ENCODE assay signal across 8 mouse cellular contexts in the genomic region with DNA sequence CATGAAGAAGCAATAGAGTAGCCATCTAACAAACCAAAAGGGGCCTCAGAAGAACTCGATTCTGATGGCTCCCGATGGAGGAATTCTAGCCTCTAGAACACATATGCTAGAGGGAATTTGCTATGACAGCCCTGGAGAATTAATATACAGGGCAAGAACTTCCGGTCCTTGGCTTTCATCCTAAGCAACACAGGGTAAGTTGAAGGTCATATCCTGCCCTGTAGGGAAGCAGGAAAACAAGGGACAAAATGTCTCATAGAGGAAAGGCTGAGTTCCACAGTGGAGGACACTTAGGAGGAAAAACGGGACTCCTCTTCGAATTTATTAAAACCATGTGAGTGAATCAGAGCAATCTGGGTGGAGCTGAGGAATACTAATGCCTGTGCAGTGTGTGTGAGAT. TPM values are rescaled to one million over a fixed set of nuclear protein-coding genes. Genes with fewer than 3 reads are reported as not detected.
A peak's percentile ranks its signal among the peaks of the same experiment; 100 is the strongest.
DNase-seq lines count a peak whose midpoint lies in the region; ATAC-seq lines count a peak whose summit lies in the region.

No protein-coding gene starts in this region.

- peaks cover 51% of the 10 kb centered on the region for H3K4me1 ChIP-seq in megakaryocyte, embryonic 14.5 days
- H3K4me1 ChIP-seq in heart, embryonic 10.5 days, result peaks cover 27% of the 10 kb centered on the region
- peaks cover 26% of the 10 kb centered on the region for H3K4me1 ChIP-seq in midbrain, embryonic 15.5 days

- peak overlapping the region; percentile 91; the same call in 1 of the 2 replicates for H3K27ac ChIP-seq in heart, embryonic 10.5 days
- H3K27ac ChIP-seq in midbrain, embryonic 15.5 days, result 0 out of 2 replicates have a peak overlapping the region, but pooled peaks have one; percentile 72

- H3K4me2 ChIP-seq in midbrain, embryonic 15.5 days, result peak overlapping the region; percentile 62

- WGBS in heart, embryonic 10.5 days, result 73% methylated on average over 5 of the region's 5 CpGs
- 67% methylated on average over 5 of the region's 5 CpGs for WGBS in midbrain, embryonic 15.5 days

- no peak for ATAC-seq in megakaryocyte, adult 5-6 weeks (ENCODE audit: poor library complexity, severe bottlenecking)
- no peak for ATAC-seq in midbrain, embryonic 15.5 days (replicated peaks)

- no peaks in the 10 kb centered on the region for H3K36me3 ChIP-seq in megakaryocyte, embryonic 14.5 days (replicated peaks; ENCODE audit: low read length)
- H3K36me3 ChIP-seq in heart, embryonic 10.5 days, result no peaks in the 10 kb centered on the region
- no peaks in the 10 kb centered on the region for H3K36me3 ChIP-seq in midbrain, embryonic 15.5 days (replicated peaks)

- no peaks in the 10 kb centered on the region for H3K9me3 ChIP-seq in megakaryocyte, embryonic 14.5 days
- no peaks in the 10 kb centered on the region for H3K9me3 ChIP-seq in heart, embryonic 10.5 days
- no peaks in the 10 kb centered on the region for H3K9me3 ChIP-seq in midbrain, embryonic 15.5 days

- no peaks in the 10 kb centered on the region for H3K27me3 ChIP-seq in megakaryocyte, embryonic 14.5 days (replicated peaks)
- no peaks in the 10 kb centered on the region for H3K27me3 ChIP-seq in heart, embryonic 10.5 days (ENCODE audit: insufficient read depth, poor library complexity, severe bottlenecking)
- no peaks in the 10 kb centered on the region for H3K27me3 ChIP-seq in midbrain, embryonic 15.5 days (replicated peaks)

- H3K4me3 ChIP-seq in megakaryocyte, embryonic 14.5 days (replicated peaks), result peak overlapping the region; percentile 96
- no peak overlapping the region for H3K4me3 ChIP-seq in heart, embryonic 10.5 days
- H3K4me3 ChIP-seq in midbrain, embryonic 15.5 days, result peak overlapping the region; percentile 39; the same call in 1 of the 2 replicates

- H3K9ac ChIP-seq in midbrain, embryonic 15.5 days, result no peak overlapping the region

- no peak for DNase-seq in heart, embryonic 10.5 days (ENCODE audit: low spot score)
- peak; percentile 30 for DNase-seq in kidney, postnatal 10 days
- DNase-seq in gastrocnemius, postnatal 10 days, result no peak
- no peak for DNase-seq in frontal cortex, postnatal 14 days (ENCODE audit: low spot score in 2 of 2)
- no peak for DNase-seq in ovary, postnatal 36 days (ENCODE audit: low spot score)

RNA-seq across cellular contexts. Expression of a gene that starts 1.3 kb away (rescaled TPM):
- polyA plus RNA-seq in megakaryocyte, embryonic 14.5 days (2012; ENCODE audit: insufficient read depth, low replicate concordance), result 0.71 and 2.2 TPM in 2 replicates
- total RNA-seq in megakaryocyte, adult 5-6 weeks (2015), result 22.1 and 25.0 TPM in 2 replicates
- 32.5 and 38.4 TPM in 2 replicates for total RNA-seq in megakaryocyte, adult 5-6 weeks (2017)
- polyA plus RNA-seq in heart, embryonic 10.5 days (2016; fragmentation: Nextera tagmentation; extraction: Ambion mirVana), result 7.3 and 8.2 TPM in 2 replicates
- 14.1 and 14.6 TPM in 2 replicates for polyA plus RNA-seq in midbrain, embryonic 15.5 days (2015; fragmentation: Nextera tagmentation; extraction: Ambion mirVana)
- total RNA-seq in gastrocnemius, postnatal 10 days (2021), result 10 to 100 TPM; 10.5 to 15.4 TPM

RNA-seq across cellular contexts. Expression of a gene that starts 51.0 kb away (rescaled TPM):
- 7.0 and 25.9 TPM in 2 replicates for polyA plus RNA-seq in megakaryocyte, embryonic 14.5 days (2012; ENCODE audit: insufficient read depth, low replicate concordance)
- 50.7 and 58.2 TPM in 2 replicates for total RNA-seq in megakaryocyte, adult 5-6 weeks (2015)
- total RNA-seq in megakaryocyte, adult 5-6 weeks (2017), result 118 and 119 TPM in 2 replicates
- polyA plus RNA-seq in heart, embryonic 10.5 days (2016; fragmentation: Nextera tagmentation; extraction: Ambion mirVana), result 1.2 and 1.6 TPM in 2 replicates
- polyA plus RNA-seq in midbrain, embryonic 15.5 days (2015; fragmentation: Nextera tagmentation; extraction: Ambion mirVana), result 2.6 and 3.0 TPM in 2 replicates
- 10 to 100 TPM in 1 of 2 experiments, 1 to 10 TPM in 1; 8.5 to 10.2 TPM for total RNA-seq in gastrocnemius, postnatal 10 days (2021)
